Mouse (Mus musculus) midbrain, embryonic 11.5 days (tissue): ENCODE data around the gene Osbpl10. TPM values are rescaled to one million over a fixed set of nuclear protein-coding genes. Genes with fewer than 3 reads are reported as not detected.
"Not testable (repeated sequence)": the region's sequence is repeated elsewhere in the genome, so short reads cannot be mapped to it uniquely, and the experiment has no call there.

Source experiments
- ATAC-seq: fragments of 200-750 bp; cut with Nextera tagmentation; 2 replicates; pipeline ENCODE4 v1.8.0; 2017; ENCODE audit warnings: moderate TSS enrichment, moderate library complexity; ENCODE audit not compliant: low FRiP score
- DNase-seq: peaks from one replicate; pipeline ENCODE4 v3.0.0; 2015; ENCODE audit warnings: low spot score; ENCODE audit errors: missing footprints
- H3K27ac ChIP-seq: fragments of 300-500 bp; sonication (generic); 2 replicates; pipeline ENCODE4 v1.5.1; 2014; ENCODE audit warnings: low read depth, low read length
- H3K27me3 ChIP-seq: fragments of 300-500 bp; sonication (generic); 2 replicates; pipeline ENCODE4 v1.6.1; 2014; ENCODE audit warnings: mild to moderate bottlenecking, low read length, moderate library complexity, mixed read lengths; ENCODE audit not compliant: control insufficient read depth, insufficient read depth
- H3K36me3 ChIP-seq: fragments of 300-500 bp; sonication (generic); 2 replicates; pipeline ENCODE4 v1.6.1; 2014; ENCODE audit warnings: mild to moderate bottlenecking, low read length, moderate library complexity, mixed read lengths; ENCODE audit not compliant: control insufficient read depth, insufficient read depth
- H3K4me1 ChIP-seq: fragments of 300-500 bp; sonication (generic); 2 replicates; pipeline ENCODE4 v1.6.1; 2014; ENCODE audit warnings: low read length; ENCODE audit not compliant: control insufficient read depth, insufficient read depth
- H3K4me2 ChIP-seq: fragments of 300-500 bp; sonication (generic); 2 replicates; pipeline ENCODE4 v1.6.1; 2014; ENCODE audit warnings: mild to moderate bottlenecking, moderate library complexity
- H3K4me3 ChIP-seq: fragments of 300-500 bp; sonication (generic); 2 replicates; pipeline ENCODE4 v1.5.1; 2014; ENCODE audit warnings: low read depth, low read length
- H3K9ac ChIP-seq: fragments of 300-500 bp; sonication (generic); 2 replicates; pipeline ENCODE4 v1.6.1; 2014; ENCODE audit warnings: low read length
- H3K9me3 ChIP-seq: fragments of 300-500 bp; sonication (generic); 2 replicates; pipeline ENCODE4 v1.6.1; 2016; ENCODE audit warnings: low read length; ENCODE audit not compliant: control insufficient read depth
- WGBS: fragments of 180-500 bp; shearing (Covaris S2); extraction: QIAGEN DNeasy Blood & Tissue Kit; methylation state at CpG from one replicate; pipeline ENCODE4 v1.1.7; 2014; 5-methylcytosine and 5-hydroxymethylcytosine counted together
- polyA plus RNA-seq: library from polyadenylated mRNA; unstranded; fragments of >200 nt; fragmentation: Nextera tagmentation; extraction: Ambion mirVana; gene quantifications from 2 replicates; pipeline ENCODE4 v1.2.1, GENCODE M21; 2014

Gene Osbpl10
- polyA plus RNA-seq, 1 experiment from 2014 or later: 1.1 TPM

DNA sequence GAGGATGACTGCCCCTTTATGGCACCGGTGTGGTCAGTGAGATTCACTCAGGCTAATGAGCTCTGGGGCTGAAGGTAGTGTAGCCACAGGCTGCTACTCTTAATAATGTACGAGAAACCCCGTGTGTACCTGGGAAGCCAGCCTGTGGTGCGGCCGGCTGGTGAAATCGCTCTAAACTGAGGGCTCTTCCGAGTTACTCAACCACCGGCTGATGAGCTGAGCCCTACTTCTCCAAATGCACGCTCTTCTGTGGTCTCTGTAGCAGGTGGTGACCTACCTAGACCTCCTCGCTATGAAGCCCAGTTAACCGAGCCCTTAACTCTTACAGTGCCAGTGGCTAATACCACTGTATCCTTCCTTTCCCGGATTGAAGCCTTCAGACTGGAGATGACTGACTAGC, 34.0 kb downstream of the Osbpl10 start:
- Histone ChIP-seq H3K4me3 (no peak overlapping the region), H3K27ac (no peak overlapping the region), H3K36me3 (no peaks in the 10 kb centered on the region), H3K4me1 (no peaks in the 10 kb centered on the region), H3K9me3 (peaks cover 5% of the 10 kb centered on the region; the same call in 1 of the 2 replicates), H3K27me3 (no peaks in the 10 kb centered on the region), H3K4me2 (no peak overlapping the region), H3K9ac (no peak overlapping the region)
- WGBS: 72% methylated on average over 12 of the region's 12 CpGs
- no peak for ATAC-seq
- DNase-seq: no peak

DNA sequence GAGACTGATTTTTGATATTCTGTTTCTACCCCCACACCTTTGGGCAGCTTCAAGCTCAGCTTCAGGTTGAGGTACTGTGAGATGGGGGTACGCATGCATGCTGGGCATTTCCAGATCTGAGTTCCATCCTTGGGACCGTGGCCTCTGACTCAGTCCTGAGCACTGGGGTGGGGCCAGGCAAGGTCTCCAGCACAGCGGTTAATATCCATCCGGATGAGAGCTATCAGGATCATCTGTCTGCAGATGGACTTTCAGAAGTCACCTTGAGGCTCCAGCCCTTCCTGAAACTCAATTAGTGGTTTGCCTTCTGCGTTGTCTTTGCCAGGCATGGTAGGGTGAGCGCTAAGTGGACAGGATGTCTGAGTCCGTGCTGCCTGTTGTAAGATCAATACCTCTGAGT, 41.8 kb downstream of the Osbpl10 start:
- H3K9ac ChIP-seq: no peak overlapping the region
- H3K27me3 ChIP-seq: no peaks in the 10 kb centered on the region
- no peak overlapping the region for H3K4me3 ChIP-seq
- no peaks in the 10 kb centered on the region; the same call in 1 of the 2 replicates for H3K9me3 ChIP-seq
- no peaks in the 10 kb centered on the region for H3K36me3 ChIP-seq
- no peaks in the 10 kb centered on the region for H3K4me1 ChIP-seq
- H3K4me2 ChIP-seq: no peak overlapping the region
- ATAC-seq (no peak), DNase-seq (no peak)
- WGBS: 94% methylated on average over 7 of the region's 7 CpGs
- H3K27ac ChIP-seq: no peak overlapping the region

DNA sequence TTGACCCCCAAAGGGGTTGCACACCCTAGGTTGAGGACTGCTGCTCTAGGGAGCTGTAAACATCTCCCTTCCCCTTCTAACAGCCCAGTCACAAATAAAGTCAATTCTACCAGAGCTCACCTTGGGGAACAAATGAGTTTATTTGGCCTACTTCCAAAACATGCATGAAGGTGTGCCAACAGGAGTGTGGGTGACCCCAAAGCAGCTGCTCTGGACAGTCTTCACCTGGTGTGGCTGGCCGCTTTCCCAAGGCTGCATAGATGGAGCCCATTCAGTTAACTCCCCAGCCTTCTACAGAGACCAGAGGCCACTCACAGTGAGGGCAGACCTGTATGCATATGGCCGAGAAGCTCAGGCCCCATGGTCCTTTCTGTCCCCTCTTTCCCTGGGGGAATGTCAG, 43.0 kb downstream of the Osbpl10 start:
- H3K4me3 ChIP-seq: no peak overlapping the region
- no peaks in the 10 kb centered on the region for H3K36me3 ChIP-seq
- H3K4me2 ChIP-seq: no peak overlapping the region
- ATAC-seq: no peak
- WGBS: 90% methylated on average over 2 of the region's 2 CpGs
- no peak overlapping the region for H3K9ac ChIP-seq
- no peak for DNase-seq
- no peaks in the 10 kb centered on the region for H3K27me3 ChIP-seq
- H3K4me1 ChIP-seq: no peaks in the 10 kb centered on the region
- H3K27ac ChIP-seq: no peak overlapping the region
- no peaks in the 10 kb centered on the region for H3K9me3 ChIP-seq

DNA sequence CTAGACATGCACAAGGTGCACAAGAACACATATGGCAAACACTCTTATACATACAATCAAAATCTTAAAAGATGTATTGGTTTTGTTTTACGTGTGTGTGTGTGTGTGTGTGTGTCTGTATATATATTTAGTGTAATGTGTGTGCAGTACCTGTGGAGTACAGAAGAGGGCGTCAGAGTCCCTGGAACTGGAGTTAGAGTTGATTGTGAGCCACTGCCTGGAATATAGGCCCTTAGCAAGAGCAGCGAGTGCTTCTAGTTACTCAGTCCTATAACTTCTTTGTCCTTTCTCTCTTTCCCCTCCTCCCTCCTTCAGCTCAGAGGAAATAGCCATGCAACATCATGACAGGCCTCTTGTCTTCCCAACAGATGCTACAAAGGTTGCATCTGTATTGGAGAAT, 44.8 kb downstream of the Osbpl10 start:
- H3K27ac ChIP-seq: no peak overlapping the region
- no peaks in the 10 kb centered on the region for H3K36me3 ChIP-seq
- no peak overlapping the region for H3K4me2 ChIP-seq
- H3K9me3 ChIP-seq: no peaks in the 10 kb centered on the region
- H3K4me3 ChIP-seq: no peak overlapping the region
- no peaks in the 10 kb centered on the region for H3K27me3 ChIP-seq
- H3K9ac ChIP-seq: no peak overlapping the region
- ATAC-seq: no peak
- H3K4me1 ChIP-seq: no peaks in the 10 kb centered on the region
- WGBS: 86% methylated on average over 3 of the region's 3 CpGs
- no peak for DNase-seq

DNA sequence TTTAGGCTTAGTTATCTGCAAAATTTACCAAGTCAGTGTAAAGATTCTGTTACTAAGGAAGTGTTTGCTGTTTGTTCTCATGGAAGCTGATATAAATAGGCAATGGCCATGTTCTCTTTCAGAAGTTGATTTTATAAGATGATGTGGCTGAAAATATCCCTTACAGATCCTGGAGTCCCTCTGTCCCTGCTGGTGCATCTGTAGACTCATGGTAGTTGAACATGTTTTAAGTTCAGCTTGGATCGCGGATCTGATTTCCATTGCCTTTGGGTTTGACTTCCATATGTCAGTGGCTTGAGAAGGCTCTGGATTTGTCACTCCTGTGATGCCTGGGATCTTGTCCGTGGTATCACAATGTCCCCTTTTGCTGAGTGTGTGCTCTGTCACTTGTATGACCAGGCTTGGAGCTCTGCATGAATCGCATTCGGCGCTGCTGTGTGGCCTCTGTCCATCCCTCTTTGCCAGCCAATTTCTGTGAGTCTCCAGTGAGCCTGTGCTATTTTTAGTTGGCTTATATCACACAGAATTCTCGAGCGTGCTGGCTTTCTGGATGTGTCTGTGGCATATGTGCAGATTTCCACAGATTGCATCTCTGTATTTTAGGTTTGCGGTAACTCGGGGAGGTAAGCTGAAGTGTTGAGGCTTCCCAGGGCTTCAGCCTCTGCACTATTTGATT, 45.5 kb downstream of the Osbpl10 start:
- Histone ChIP-seq H3K27me3 (no peaks in the 10 kb centered on the region), H3K4me2 (no peak overlapping the region), H3K27ac (no peak overlapping the region), H3K4me3 (no peak overlapping the region), H3K9ac (no peak overlapping the region), H3K9me3 (no peaks in the 10 kb centered on the region), H3K36me3 (no peaks in the 10 kb centered on the region), H3K4me1 (no peaks in the 10 kb centered on the region; the same call in 1 of the 2 replicates)
- ATAC-seq: no peak
- DNase-seq: no peak
- WGBS: 94% methylated on average over 10 of the region's 10 CpGs

DNA sequence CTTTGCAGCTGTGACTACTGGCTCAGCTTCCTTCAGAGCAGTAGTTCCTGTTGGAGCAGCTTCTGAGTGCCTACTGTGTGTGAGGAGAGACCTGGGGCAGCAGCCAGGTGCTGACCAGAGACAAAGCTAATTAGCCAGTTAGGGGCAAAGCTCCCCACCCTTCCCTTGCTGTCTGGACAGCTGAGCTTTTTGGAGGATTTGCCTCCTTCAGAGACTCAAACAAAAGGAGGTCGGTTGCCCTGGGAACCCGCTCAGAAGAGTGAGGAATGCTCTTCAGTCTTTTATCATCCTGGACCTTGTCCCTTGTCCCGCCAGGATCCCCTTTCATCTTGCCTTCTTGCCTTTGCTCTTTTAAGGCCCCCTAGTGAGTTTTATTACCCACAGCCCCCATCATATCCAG, 50.9 kb downstream of the Osbpl10 start:
- Histone ChIP-seq H3K4me2 (0 out of 2 replicates have a peak overlapping the region, but pooled peaks have one; percentile 2), H3K36me3 (no peaks in the 10 kb centered on the region), H3K4me1 (peaks cover 10% of the 10 kb centered on the region), H3K4me3 (no peak overlapping the region), H3K9ac (no peak overlapping the region; the same call in 1 of the 2 replicates), H3K27me3 (peaks cover 3% of the 10 kb centered on the region; the same call in 1 of the 2 replicates), H3K27ac (peak overlapping the region; percentile 49), H3K9me3 (no peaks in the 10 kb centered on the region)
- ATAC-seq: peak; percentile 87
- 4% methylated on average over 3 of the region's 3 CpGs for WGBS
- DNase-seq: peak; percentile 96

DNA sequence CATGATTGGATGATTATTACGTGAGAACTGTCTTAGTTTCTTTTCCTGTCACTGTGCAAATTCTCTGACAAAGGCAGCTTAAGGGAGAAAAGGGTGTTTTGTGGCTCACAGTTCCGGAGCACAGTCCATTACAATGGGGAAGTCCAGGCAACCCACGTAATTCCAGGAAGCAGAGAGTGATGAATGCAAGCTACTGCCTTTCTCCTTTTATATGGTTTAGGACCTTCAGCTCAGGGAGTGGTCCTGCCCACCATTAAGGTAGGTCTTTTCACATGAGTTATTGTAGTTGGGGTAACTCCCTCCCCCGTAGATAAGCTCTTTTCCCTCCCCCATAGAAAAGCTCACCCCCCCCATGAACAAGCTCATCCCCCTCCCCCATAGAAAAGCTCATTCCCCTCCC, 52.2 kb downstream of the Osbpl10 start:
- H3K27ac ChIP-seq: no peak overlapping the region
- peaks cover 3% of the 10 kb centered on the region; the same call in 1 of the 2 replicates for H3K27me3 ChIP-seq
- H3K4me1 ChIP-seq: peaks cover 10% of the 10 kb centered on the region
- no peak overlapping the region for H3K4me3 ChIP-seq
- ATAC-seq (no peak), DNase-seq (peak; percentile 89)
- H3K36me3 ChIP-seq: no peaks in the 10 kb centered on the region
- H3K9me3 ChIP-seq: no peaks in the 10 kb centered on the region
- no peak overlapping the region for H3K9ac ChIP-seq
- 23% methylated on average over 4 of the region's 4 CpGs for whole genome bisulfite sequencing
- no peak overlapping the region for H3K4me2 ChIP-seq

DNA sequence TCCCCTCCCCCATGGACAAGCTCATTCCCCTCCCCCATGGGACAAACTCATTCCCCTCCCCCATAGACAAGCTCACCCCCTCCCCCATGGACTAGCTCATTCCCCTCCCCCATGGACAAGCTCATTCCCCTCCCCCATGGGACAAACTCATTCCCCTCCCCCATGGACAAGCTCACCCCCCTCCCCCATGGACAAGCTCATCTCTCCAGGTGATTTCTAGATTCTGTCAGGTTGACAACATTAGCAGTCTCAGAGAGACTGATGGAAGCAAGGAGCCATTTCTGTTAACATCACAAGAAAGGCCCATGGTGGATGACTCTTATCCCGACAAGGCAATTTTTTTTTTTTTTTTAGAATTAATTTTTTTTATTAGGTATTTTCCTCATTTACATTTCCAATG, 52.7 kb downstream of the Osbpl10 start:
- not testable (repeated sequence) for H3K9me3 ChIP-seq, H3K4me2 ChIP-seq, H3K27ac ChIP-seq, DNase-seq, H3K4me1 ChIP-seq, H3K27me3 ChIP-seq, H3K4me3 ChIP-seq, H3K36me3 ChIP-seq, ATAC-seq, H3K9ac ChIP-seq
- 88% methylated on average over 1 of the region's 1 CpGs for WGBS

DNA sequence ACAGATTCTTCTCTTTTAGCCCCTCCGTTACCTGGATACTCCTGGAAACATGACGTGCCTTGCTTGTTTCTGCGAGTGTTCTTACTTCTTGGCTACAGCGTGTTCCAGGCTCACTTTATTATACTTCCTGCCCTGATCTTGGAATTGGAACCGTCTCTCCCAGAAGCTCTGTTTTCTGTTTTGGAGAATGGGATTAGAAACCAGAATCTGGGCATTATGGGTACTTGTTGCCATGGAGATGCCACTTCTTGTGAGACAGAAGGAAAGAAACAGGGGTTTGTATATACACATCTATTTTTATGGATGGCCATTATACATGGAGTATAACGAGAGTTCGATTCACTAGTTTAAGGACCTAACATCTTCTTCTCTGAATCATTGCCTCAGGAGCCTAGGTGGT, 54.4 kb downstream of the Osbpl10 start:
- Histone ChIP-seq H3K9me3 (no peaks in the 10 kb centered on the region), H3K27me3 (peaks cover 3% of the 10 kb centered on the region; the same call in 1 of the 2 replicates), H3K4me3 (no peak overlapping the region), H3K27ac (no peak overlapping the region), H3K9ac (no peak overlapping the region), H3K36me3 (no peaks in the 10 kb centered on the region), H3K4me1 (peaks cover 10% of the 10 kb centered on the region), H3K4me2 (no peak overlapping the region)
- no peak for DNase-seq
- ATAC-seq: no peak
- WGBS: 91% methylated on average over 7 of the region's 7 CpGs
